Mouse (Mus musculus) WW6 (cell line): ENCODE data around the gene Pcx.

Experiments
- DNase-seq: peaks from one replicate; pipeline ENCODE4 v3.0.0-alpha.2; 2013; ENCODE audit warnings: low read depth, low spot score

Pcx gene

GRCm38 (mm10) chr19:4496535-4497262 lies 13.6 kb upstream of the Pcx start:
- no peak for DNase-seq

DNA sequence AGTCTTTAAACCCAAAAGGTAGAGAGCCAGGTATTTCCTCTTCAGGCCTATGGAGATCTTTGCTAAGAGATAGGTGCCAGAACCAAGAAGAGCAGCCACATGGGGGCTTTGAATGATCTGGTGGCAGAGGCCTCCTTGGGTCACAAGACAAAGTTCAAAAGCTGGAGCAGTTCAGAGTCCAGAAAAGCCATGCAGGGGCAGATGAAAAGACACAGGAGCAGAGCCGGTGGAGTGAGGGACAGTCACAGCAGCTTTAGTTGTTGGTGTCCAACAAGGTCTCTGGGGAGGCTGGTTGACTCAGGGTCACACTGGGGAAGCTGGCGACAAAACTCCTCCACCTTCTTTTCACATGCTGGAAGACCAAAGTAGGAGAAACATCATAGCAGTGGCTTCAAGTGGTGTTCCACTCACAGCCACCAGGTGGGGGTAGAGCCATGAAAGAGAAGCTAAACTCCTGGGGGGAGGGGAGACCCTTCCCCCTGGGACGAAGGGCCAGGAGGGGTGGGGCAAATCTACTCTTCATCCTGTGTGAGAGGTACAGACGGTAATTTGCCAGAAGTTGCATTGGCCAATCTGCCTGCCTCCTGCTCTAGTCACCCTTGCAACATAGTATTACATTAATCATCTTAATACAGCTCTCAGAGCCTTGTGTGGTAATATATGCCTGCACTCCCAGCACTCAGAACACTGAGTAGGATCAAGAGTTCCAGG lies 12.9 kb upstream of the Pcx start:
- DNase-seq: no peak

- no peak for DNase-seq
These were observed 12.0 kb upstream of the Pcx start, which contains the start of gene 2010003K11Rik for GRCm38 (mm10) chr19:4498062-4498933. TSS of gene 2010003K11Rik (minus strand) at chr19:4498583.

- DNase-seq: no peak
These were observed 7.6 kb upstream of the Pcx start for GRCm38 (mm10) chr19:4502701-4503100.

GRCm38 (mm10) chr19:4504830-4505229 lies 5.4 kb upstream of the Pcx start:
- DNase-seq: no peak

GRCm38 (mm10) chr19:4507746-4508145 lies 2.5 kb upstream of the Pcx start:
- no peak for DNase-seq

- no peak for DNase-seq
These were observed 1.0 kb downstream of the Pcx start for GRCm38 (mm10) chr19:4511116-4511841.

DNA sequence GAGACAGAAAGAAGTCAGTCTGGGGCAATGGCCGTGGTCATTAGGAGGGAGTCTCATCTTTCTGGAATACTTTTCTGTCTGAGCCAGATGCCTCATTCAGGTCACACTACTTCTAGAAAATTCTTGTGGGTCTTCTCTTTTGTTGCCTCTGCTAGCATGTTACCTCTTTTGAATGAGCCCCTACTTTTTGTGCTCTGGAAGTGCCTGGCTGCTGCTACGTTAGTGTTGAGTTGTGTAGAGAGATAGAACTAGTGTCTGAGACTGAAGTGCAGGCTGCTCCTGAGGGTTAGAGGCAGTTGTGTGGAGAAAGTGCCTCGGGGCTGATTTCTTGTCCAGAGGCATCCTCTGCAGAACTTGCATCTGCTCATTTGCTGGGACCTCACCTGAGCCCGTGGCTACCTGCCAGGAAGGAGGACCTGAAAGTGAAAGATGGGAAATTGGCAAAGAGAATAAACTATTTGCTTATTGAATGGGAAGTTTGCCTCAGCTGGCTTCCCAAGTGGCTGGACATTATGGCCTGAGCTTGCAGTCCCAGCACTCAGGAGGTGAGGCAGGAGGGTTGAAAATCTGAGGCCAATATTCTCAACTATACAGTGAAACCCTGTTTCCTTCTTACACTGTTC lies 3.1 kb downstream of the Pcx start:
- DNase-seq: no peak

- no peak for DNase-seq
These were observed 5.5 kb downstream of the Pcx start for GRCm38 (mm10) chr19:4515746-4516145.

GRCm38 (mm10) chr19:4516288-4516687 lies 6.0 kb downstream of the Pcx start:
- no peak for DNase-seq

GRCm38 (mm10) chr19:4517483-4517882 lies 7.2 kb downstream of the Pcx start:
- no peak for DNase-seq

GRCm38 (mm10) chr19:4521426-4522050 lies 11.3 kb downstream of the Pcx start:
- DNase-seq: no peak

DNA sequence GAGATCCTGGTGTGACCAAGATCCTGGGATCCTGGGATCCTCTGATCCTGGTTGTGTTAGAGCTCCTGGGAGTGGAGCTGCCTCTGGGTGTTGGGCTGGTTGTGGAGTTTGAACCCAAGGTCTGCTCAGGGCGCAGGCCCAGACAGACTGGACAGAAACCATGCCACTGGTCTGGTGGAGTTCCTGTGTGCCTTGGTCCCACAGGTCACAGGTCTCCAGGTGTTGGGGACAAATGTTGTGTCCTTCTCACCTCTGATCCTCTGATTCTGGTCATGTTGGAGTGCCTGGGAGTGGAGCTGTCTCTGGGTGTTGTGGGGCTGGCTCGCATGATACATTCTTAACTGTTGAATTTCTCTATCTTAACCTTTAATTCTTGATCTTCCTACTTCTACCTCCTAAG lies 24.4 kb downstream of the Pcx start:
- DNase-seq: no peak

- no peak for DNase-seq
These were observed 25.6 kb downstream of the Pcx start for GRCm38 (mm10) chr19:4535922-4536321.

- no peak for DNase-seq
These were observed 26.3 kb downstream of the Pcx start for GRCm38 (mm10) chr19:4536606-4537005.

DNA sequence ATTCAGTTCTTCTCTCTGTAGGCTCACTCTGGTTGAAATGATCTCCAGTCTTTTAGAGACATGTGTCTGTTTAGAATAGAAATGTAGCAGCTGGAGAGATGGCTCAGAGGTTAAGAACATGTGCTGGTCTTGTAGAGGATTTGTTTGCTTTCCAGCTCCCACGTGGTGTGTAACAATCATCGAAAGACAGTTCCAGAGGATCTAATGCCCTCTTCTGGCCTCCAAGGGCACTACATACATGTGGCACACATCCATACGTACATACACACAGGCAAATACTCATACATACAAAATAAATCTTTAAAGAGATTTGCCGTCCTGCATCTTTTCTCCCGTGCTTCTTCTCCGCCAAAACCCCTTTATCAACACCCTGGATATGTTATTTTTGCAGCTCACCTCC lies 30.0 kb downstream of the Pcx start:
- DNase-seq: no peak

- no peak for DNase-seq
These were observed 30.7 kb downstream of the Pcx start for GRCm38 (mm10) chr19:4540992-4541391.

- DNase-seq: no peak
These were observed 31.8 kb downstream of the Pcx start for GRCm38 (mm10) chr19:4542081-4542480.

DNA sequence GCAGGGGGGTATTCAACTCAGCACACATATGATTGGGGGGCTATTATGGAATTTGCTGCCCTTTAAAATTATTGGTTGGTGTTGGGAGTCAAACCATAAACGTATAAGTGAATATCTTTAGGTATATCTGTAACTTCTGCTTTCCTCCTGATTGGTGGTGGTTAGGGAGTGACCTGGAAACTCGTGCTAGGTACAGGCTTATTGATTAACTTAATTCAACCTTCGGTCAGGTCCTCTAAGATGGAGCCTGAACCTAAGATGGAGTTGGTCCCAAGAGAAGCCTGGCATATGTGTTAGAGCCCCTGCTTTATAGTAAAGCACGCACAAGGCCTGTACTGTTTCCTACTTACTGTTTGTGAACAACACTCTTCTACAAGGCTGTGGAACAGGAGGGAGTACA lies 34.8 kb downstream of the Pcx start:
- DNase-seq: no peak

DNA sequence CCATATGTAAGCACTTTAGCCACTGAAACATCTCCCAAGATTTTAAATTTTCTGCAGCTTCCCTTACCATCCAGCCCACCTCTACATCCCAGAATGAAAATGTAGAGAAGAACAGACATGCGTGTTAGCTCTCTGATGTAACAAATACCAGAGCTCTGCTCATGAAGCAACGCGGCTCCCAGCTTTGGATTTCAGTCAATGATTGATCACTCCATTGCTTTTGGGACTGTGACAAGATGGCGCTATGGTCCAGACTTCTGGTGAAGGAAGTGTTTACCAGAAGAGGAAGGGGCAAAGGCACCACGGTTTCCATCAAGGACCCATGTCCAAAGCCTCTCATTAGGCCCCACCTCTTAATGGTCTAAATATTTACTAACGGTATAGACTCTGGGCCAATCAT lies 35.6 kb downstream of the Pcx start:
- DNase-seq: no peak

DNA sequence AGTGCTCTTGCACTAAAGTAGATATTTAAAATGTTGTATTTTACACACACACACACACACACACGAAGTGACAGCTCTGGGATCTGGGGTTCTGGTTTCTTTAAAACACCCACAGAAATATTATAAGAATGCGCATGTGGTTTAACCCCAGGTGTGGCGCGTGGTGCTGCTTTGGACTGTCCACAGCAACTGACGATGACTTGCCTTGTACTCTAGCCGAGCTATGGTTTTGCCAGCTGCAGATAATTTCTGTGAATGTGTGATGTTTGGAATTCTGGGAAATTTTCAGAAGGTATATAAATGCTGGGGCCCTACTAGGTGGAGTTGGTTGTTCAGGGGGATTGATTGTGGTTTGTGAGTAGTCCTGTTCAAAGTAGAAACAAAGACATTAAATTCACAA lies 37.5 kb downstream of the Pcx start:
- no peak for DNase-seq
